Mouse (Mus musculus): ENCODE data around the gene Aipl1. TPM values are rescaled to one million over a fixed set of nuclear protein-coding genes. Genes with fewer than 3 reads are reported as not detected.

The Aipl1 gene
- polyA plus RNA-seq, 1 experiment = 0.21 TPM

- Histone ChIP-seq H3K4me3 (ENCODE audit: insufficient read depth, poor library complexity, severe bottlenecking) (no peak overlapping the region), H3K36me3 (ENCODE audit: control insufficient read depth, insufficient read depth) (no peaks in the 10 kb centered on the region), H3K27me3 (ENCODE audit: control insufficient read depth, insufficient read depth, insufficient read length) (peaks cover 6% of the 10 kb centered on the region), H3K79me2 (ENCODE audit: control insufficient read depth, insufficient read depth) (no peaks in the 10 kb centered on the region), H3ac (ENCODE audit: control insufficient read depth, insufficient read length, low read depth) (no peak overlapping the region), H3K79me3 (ENCODE audit: low read depth) (no peaks in the 10 kb centered on the region)
- TF ChIP-seq MYOG (IDR thresholded peaks at IDR 0.05; ENCODE audit: control insufficient read depth, extremely low read depth, insufficient read length) = no peak
- TF ChIP-seq USF1 (IDR thresholded peaks at IDR 0.05; ENCODE audit: low read depth) = no peak
- TF ChIP-seq FOSL1 (IDR thresholded peaks at IDR 0.05; ENCODE audit: insufficient read depth, low read length, poor library complexity, severe bottlenecking) = no peak
- no peak for TF ChIP-seq MAX (IDR thresholded peaks at IDR 0.05)
- no peak for TF ChIP-seq CTCF (IDR thresholded peaks at IDR 0.05; ENCODE audit: control insufficient read depth, insufficient read depth, insufficient read length)
- no peak for TF ChIP-seq CEBPB (IDR thresholded peaks at IDR 0.05; ENCODE audit: low read depth)
- TF ChIP-seq MYOD1 (IDR thresholded peaks at IDR 0.05; ENCODE audit: control insufficient read depth, insufficient read length, low read depth) = no peak
These were observed 16.3 kb downstream of the Aipl1 start for GRCm38 (mm10) chr11:72021015-72021414.

GRCm38 (mm10) chr11:72017253-72017601 lies 20.1 kb downstream of the Aipl1 start:
- no peak overlapping the region for H3K4me3 ChIP-seq (ENCODE audit: insufficient read depth, poor library complexity, severe bottlenecking)
- H3ac ChIP-seq (ENCODE audit: control insufficient read depth, insufficient read length, low read depth) = no peak overlapping the region
- no peaks in the 10 kb centered on the region for H3K36me3 ChIP-seq (ENCODE audit: control insufficient read depth, insufficient read depth)
- no peaks in the 10 kb centered on the region for H3K79me3 ChIP-seq (ENCODE audit: low read depth)
- TF ChIP-seq MAX (IDR thresholded peaks at IDR 0.05) (no peak), MYOG (IDR thresholded peaks at IDR 0.05; ENCODE audit: control insufficient read depth, extremely low read depth, insufficient read length) (no peak), MYOD1 (IDR thresholded peaks at IDR 0.05; ENCODE audit: control insufficient read depth, insufficient read length, low read depth) (no peak)
- no peaks in the 10 kb centered on the region for H3K79me2 ChIP-seq (ENCODE audit: control insufficient read depth, insufficient read depth)
- H3K27me3 ChIP-seq (ENCODE audit: control insufficient read depth, insufficient read depth, insufficient read length) = peaks cover 11% of the 10 kb centered on the region

- Histone ChIP-seq H3K79me2 (ENCODE audit: control insufficient read depth, insufficient read depth) (no peaks in the 10 kb centered on the region), H3ac (ENCODE audit: control insufficient read depth, insufficient read length, low read depth) (no peak overlapping the region), H3K4me3 (ENCODE audit: insufficient read depth, poor library complexity, severe bottlenecking) (no peak overlapping the region), H3K79me3 (ENCODE audit: low read depth) (no peaks in the 10 kb centered on the region), H3K27me3 (ENCODE audit: control insufficient read depth, insufficient read depth, insufficient read length) (peaks cover 11% of the 10 kb centered on the region), H3K36me3 (ENCODE audit: control insufficient read depth, insufficient read depth) (no peaks in the 10 kb centered on the region)
- TF ChIP-seq FOSL1 (IDR thresholded peaks at IDR 0.05; ENCODE audit: insufficient read depth, low read length, poor library complexity, severe bottlenecking) (no peak), CTCF (IDR thresholded peaks at IDR 0.05; ENCODE audit: control insufficient read depth, insufficient read depth, insufficient read length) (no peak), USF1 (IDR thresholded peaks at IDR 0.05; ENCODE audit: low read depth) (no peak), MAX (IDR thresholded peaks at IDR 0.05) (no peak), CEBPB (IDR thresholded peaks at IDR 0.05; ENCODE audit: low read depth) (no peak), MYOG (IDR thresholded peaks at IDR 0.05; ENCODE audit: control insufficient read depth, extremely low read depth, insufficient read length) (no peak)
These were observed 20.6 kb downstream of the Aipl1 start for GRCm38 (mm10) chr11:72016518-72017252.

- TF ChIP-seq USF1 (IDR thresholded peaks at IDR 0.05; ENCODE audit: low read depth) (no peak), CTCF (IDR thresholded peaks at IDR 0.05; ENCODE audit: control insufficient read depth, insufficient read depth, insufficient read length) (no peak), CEBPB (IDR thresholded peaks at IDR 0.05; ENCODE audit: low read depth) (no peak), MAX (IDR thresholded peaks at IDR 0.05) (no peak), MYOD1 (IDR thresholded peaks at IDR 0.05; ENCODE audit: control insufficient read depth, insufficient read length, low read depth) (no peak), FOSL1 (IDR thresholded peaks at IDR 0.05; ENCODE audit: insufficient read depth, low read length, poor library complexity, severe bottlenecking) (no peak), MYOG (IDR thresholded peaks at IDR 0.05; ENCODE audit: control insufficient read depth, extremely low read depth, insufficient read length) (no peak)
- Histone ChIP-seq H3ac (ENCODE audit: control insufficient read depth, insufficient read length, low read depth) (no peak overlapping the region), H3K79me3 (ENCODE audit: low read depth) (no peaks in the 10 kb centered on the region), H3K4me3 (ENCODE audit: insufficient read depth, poor library complexity, severe bottlenecking) (no peak overlapping the region), H3K36me3 (ENCODE audit: control insufficient read depth, insufficient read depth) (no peaks in the 10 kb centered on the region), H3K79me2 (ENCODE audit: control insufficient read depth, insufficient read depth) (no peaks in the 10 kb centered on the region), H3K27me3 (ENCODE audit: control insufficient read depth, insufficient read depth, insufficient read length) (peaks cover 20% of the 10 kb centered on the region)
These were observed 22.6 kb downstream of the Aipl1 start for GRCm38 (mm10) chr11:72014674-72015073.

GRCm38 (mm10) chr11:72011955-72012354 lies 25.4 kb downstream of the Aipl1 start:
- no peaks in the 10 kb centered on the region for H3K79me2 ChIP-seq (ENCODE audit: control insufficient read depth, insufficient read depth)
- no peak overlapping the region for H3K4me3 ChIP-seq (ENCODE audit: insufficient read depth, poor library complexity, severe bottlenecking)
- no peak overlapping the region for H3ac ChIP-seq (ENCODE audit: control insufficient read depth, insufficient read length, low read depth)
- H3K79me3 ChIP-seq (ENCODE audit: low read depth) = no peaks in the 10 kb centered on the region
- TF ChIP-seq USF1 (IDR thresholded peaks at IDR 0.05; ENCODE audit: low read depth) = no peak
- no peak for TF ChIP-seq MAX (IDR thresholded peaks at IDR 0.05)
- TF ChIP-seq CEBPB (IDR thresholded peaks at IDR 0.05; ENCODE audit: low read depth) = no peak
- TF ChIP-seq CTCF (IDR thresholded peaks at IDR 0.05; ENCODE audit: control insufficient read depth, insufficient read depth, insufficient read length) = no peak
- TF ChIP-seq MYOD1 (IDR thresholded peaks at IDR 0.05; ENCODE audit: control insufficient read depth, insufficient read length, low read depth) = no peak
- no peak for TF ChIP-seq MYOG (IDR thresholded peaks at IDR 0.05; ENCODE audit: control insufficient read depth, extremely low read depth, insufficient read length)
- TF ChIP-seq FOSL1 (IDR thresholded peaks at IDR 0.05; ENCODE audit: insufficient read depth, low read length, poor library complexity, severe bottlenecking) = no peak
- H3K27me3 ChIP-seq (ENCODE audit: control insufficient read depth, insufficient read depth, insufficient read length) = peaks cover 21% of the 10 kb centered on the region
- H3K36me3 ChIP-seq (ENCODE audit: control insufficient read depth, insufficient read depth) = no peaks in the 10 kb centered on the region
